Mouse (Mus musculus): Measurements from ENCODE around the gene Dgkz.

DNA sequence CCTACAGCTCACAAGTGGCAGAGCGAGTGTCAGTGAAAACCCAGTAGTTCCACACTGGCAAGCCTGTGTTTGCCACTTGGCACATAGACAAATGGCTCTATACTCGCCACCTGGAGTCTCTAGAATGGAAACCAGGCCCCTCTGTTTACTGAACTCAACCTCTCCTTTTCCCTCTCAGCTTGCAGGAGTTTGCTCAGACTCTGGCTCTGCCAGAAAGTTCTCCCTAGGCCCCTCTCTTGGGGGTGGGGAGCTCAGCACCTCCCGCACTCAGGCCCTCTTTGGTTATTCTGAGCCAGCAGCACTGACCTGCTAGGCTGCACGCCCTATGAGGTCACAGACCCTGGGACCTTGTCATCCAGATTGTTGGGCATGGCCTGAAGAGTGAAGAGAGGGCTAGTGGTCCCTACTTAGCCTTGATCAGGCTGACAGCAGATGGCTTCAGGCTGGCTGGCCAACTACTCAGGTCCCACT is 20.5 kb downstream of the Dgkz start:
- TF ChIP-seq POLR2A (IDR thresholded peaks at IDR 0.05; ENCODE audit: low read depth, low read length) (no peak), CTCF (IDR thresholded peaks at IDR 0.05; ENCODE audit: extremely low read depth, insufficient read length, insufficient replicate concordance, low read depth, low read length) (no peak)

Measured in small intestine, adult 2 months (tissue).